Mouse (Mus musculus): ENCODE data around the gene Lama4.

Lama4 gene

GRCm38 (mm10) chr10:38994719-38995450 lies 29.6 kb downstream of the Lama4 start:
- DNase-seq (ENCODE audit: low spot score) = no peak

GRCm38 (mm10) chr10:38995896-38996295 lies 30.6 kb downstream of the Lama4 start:
- no peak for DNase-seq (ENCODE audit: low spot score)

- peak; percentile 61 for DNase-seq (ENCODE audit: low spot score)
Measured at GRCm38 (mm10) chr10:39000951-39001350, 35.6 kb downstream of the Lama4 start.

- DNase-seq (ENCODE audit: low spot score) = no peak
Measured at GRCm38 (mm10) chr10:39002521-39002920, 37.2 kb downstream of the Lama4 start.

- DNase-seq (ENCODE audit: low spot score) = no peak
Measured at GRCm38 (mm10) chr10:39003520-39003919, 38.2 kb downstream of the Lama4 start.

GRCm38 (mm10) chr10:39005494-39005893 lies 40.2 kb downstream of the Lama4 start:
- no peak for DNase-seq (ENCODE audit: low spot score)

- no peak for DNase-seq (ENCODE audit: low spot score)
Measured at GRCm38 (mm10) chr10:39006433-39007105, 41.3 kb downstream of the Lama4 start.

- no peak for DNase-seq (ENCODE audit: low spot score)
Measured at GRCm38 (mm10) chr10:39014836-39015235, 49.5 kb downstream of the Lama4 start.

GRCm38 (mm10) chr10:39017986-39018385 lies 52.7 kb downstream of the Lama4 start:
- DNase-seq (ENCODE audit: low spot score) = no peak

GRCm38 (mm10) chr10:39018635-39019034 lies 53.3 kb downstream of the Lama4 start:
- DNase-seq (ENCODE audit: low spot score) = no peak

GRCm38 (mm10) chr10:39023618-39024256 lies 58.4 kb downstream of the Lama4 start:
- no peak for DNase-seq (ENCODE audit: low spot score)

- no peak for DNase-seq (ENCODE audit: low spot score)
Measured at GRCm38 (mm10) chr10:39026529-39026928, 61.2 kb downstream of the Lama4 start.

- DNase-seq (ENCODE audit: low spot score) = no peak
Measured at GRCm38 (mm10) chr10:39027058-39027457, 61.7 kb downstream of the Lama4 start.

- DNase-seq (ENCODE audit: low spot score) = no peak
Measured at GRCm38 (mm10) chr10:39028403-39028802, 63.1 kb downstream of the Lama4 start.

- DNase-seq (ENCODE audit: low spot score) = no peak
Measured at GRCm38 (mm10) chr10:39029297-39030147, 64.2 kb downstream of the Lama4 start.

- no peak for DNase-seq (ENCODE audit: low spot score)
Measured at GRCm38 (mm10) chr10:39030148-39030685, 64.9 kb downstream of the Lama4 start.

GRCm38 (mm10) chr10:39039564-39039963 lies 74.2 kb downstream of the Lama4 start:
- DNase-seq (ENCODE audit: low spot score) = no peak

GRCm38 (mm10) chr10:39040026-39040425 lies 74.7 kb downstream of the Lama4 start:
- no peak for DNase-seq (ENCODE audit: low spot score)

- no peak for DNase-seq (ENCODE audit: low spot score)
Measured at GRCm38 (mm10) chr10:39044476-39044995, 79.2 kb downstream of the Lama4 start.

- no peak for DNase-seq (ENCODE audit: low spot score)
Measured at GRCm38 (mm10) chr10:39045111-39045510, 79.8 kb downstream of the Lama4 start.

- DNase-seq (ENCODE audit: low spot score) = no peak
Measured at GRCm38 (mm10) chr10:39047775-39048174, 82.5 kb downstream of the Lama4 start.
